Mouse (Mus musculus) heart, embryonic 13.5 days (tissue): ENCODE results near the gene Kif1bp. TPM values are rescaled to one million over a fixed set of nuclear protein-coding genes. Genes with fewer than 3 reads are reported as not detected.

Experiments
- ATAC-seq: fragments of 200-750 bp; cut with Nextera tagmentation; 2 replicates; pipeline ENCODE4 v1.8.0; 2017; ENCODE audit warnings: moderate TSS enrichment; ENCODE audit not compliant: insufficient number of reproducible peaks, low FRiP score, low TSS enrichment; ENCODE audit errors: extremely low read depth
- H3K27ac ChIP-seq: fragments of 300-500 bp; sonication (generic); replicated peaks from 2 replicates; pipeline ENCODE4 v1.5.1; 2015; ENCODE audit warnings: moderate library complexity, mild to moderate bottlenecking, inconsistent platforms
- H3K27me3 ChIP-seq: fragments of 300-500 bp; sonication (generic); replicated peaks from 2 replicates; pipeline ENCODE4 v1.6.1; 2015; ENCODE audit warnings: mild to moderate bottlenecking, inconsistent platforms
- H3K36me3 ChIP-seq: fragments of 300-500 bp; sonication (generic); 2 replicates; pipeline ENCODE4 v1.6.1; 2015; ENCODE audit warnings: mild to moderate bottlenecking, inconsistent platforms
- H3K4me1 ChIP-seq: fragments of 300-500 bp; sonication (generic); 2 replicates; pipeline ENCODE4 v1.6.1; 2015; ENCODE audit warnings: inconsistent platforms
- H3K4me2 ChIP-seq: fragments of 300-500 bp; sonication (generic); 2 replicates; pipeline ENCODE4 v1.6.1; 2015; ENCODE audit warnings: inconsistent platforms, mild to moderate bottlenecking, moderate library complexity
- H3K4me3 ChIP-seq: fragments of 300-500 bp; sonication (generic); 2 replicates; pipeline ENCODE4 v1.5.1; 2015; ENCODE audit warnings: moderate library complexity, mild to moderate bottlenecking, inconsistent platforms
- H3K9ac ChIP-seq: fragments of 300-500 bp; sonication (generic); 2 replicates; pipeline ENCODE4 v1.6.1; 2015; ENCODE audit warnings: inconsistent platforms, mild to moderate bottlenecking, moderate library complexity
- H3K9me3 ChIP-seq: fragments of 300-500 bp; sonication (generic); 2 replicates; pipeline ENCODE4 v1.6.1; 2016; ENCODE audit warnings: inconsistent platforms
- WGBS: fragments of 180-500 bp; shearing (Covaris S2); methylation state at CpG from one replicate; pipeline ENCODE4 v1.1.7; 2015; ENCODE audit warnings: mixed read lengths; 5-methylcytosine and 5-hydroxymethylcytosine counted together
- polyA plus RNA-seq: library from polyadenylated mRNA; unstranded; fragments of >200 nt; fragmentation: Nextera tagmentation; extraction: Ambion mirVana; gene quantifications from 2 replicates; pipeline ENCODE4 v1.2.1, GENCODE M21; 2015

The Kif1bp gene
- polyA plus RNA-seq, 1 experiment from 2014 or later: 26.0 TPM

- Histone ChIP-seq H3K4me1 (peaks cover 12% of the 10 kb centered on the region), H3K9ac (peak overlapping the region; percentile 62), H3K27ac (no peak overlapping the region), H3K9me3 (no peaks in the 10 kb centered on the region), H3K4me2 (peak overlapping the region; percentile 75), H3K4me3 (peak overlapping the region; percentile 44), H3K36me3 (no peaks in the 10 kb centered on the region), H3K27me3 (peaks cover 30% of the 10 kb centered on the region)
- WGBS: 2% methylated on average over 11 of the region's 11 CpGs
- no peak for ATAC-seq
Measured at GRCm38 (mm10) chr10:62508459-62508858, 69.8 kb downstream of the Kif1bp start.

GRCm38 (mm10) chr10:62507591-62508308 lies 70.5 kb downstream of the Kif1bp start:
- Histone ChIP-seq H3K4me2 (peak overlapping the region; percentile 75), H3K36me3 (no peaks in the 10 kb centered on the region), H3K4me1 (peaks cover 12% of the 10 kb centered on the region), H3K27me3 (peaks cover 30% of the 10 kb centered on the region), H3K9ac (peak overlapping the region; percentile 62; the same call in 1 of the 2 replicates), H3K27ac (no peak overlapping the region), H3K4me3 (peak overlapping the region; percentile 44), H3K9me3 (no peaks in the 10 kb centered on the region)
- WGBS: 11% methylated on average over 18 of the region's 18 CpGs
- no peak for ATAC-seq

GRCm38 (mm10) chr10:62507071-62507470 lies 71.2 kb downstream of the Kif1bp start:
- peaks cover 12% of the 10 kb centered on the region for H3K4me1 ChIP-seq

GRCm38 (mm10) chr10:62506019-62506556 lies 72.2 kb downstream of the Kif1bp start:
- H3K27ac ChIP-seq: no peak overlapping the region
- 67% methylated on average over 17 of the region's 17 CpGs for WGBS
- H3K4me2 ChIP-seq: no peak overlapping the region; the same call in 1 of the 2 replicates
- peaks cover 30% of the 10 kb centered on the region for H3K27me3 ChIP-seq
- no peak overlapping the region for H3K4me3 ChIP-seq
- H3K4me1 ChIP-seq: peaks cover 12% of the 10 kb centered on the region
- H3K9me3 ChIP-seq: no peaks in the 10 kb centered on the region
- H3K36me3 ChIP-seq: no peaks in the 10 kb centered on the region
- H3K9ac ChIP-seq: no peak overlapping the region
- ATAC-seq: no peak

More at GRCm38 (mm10) chr10:62507071-62507470, 71.2 kb downstream of the Kif1bp start:
- Histone ChIP-seq H3K36me3 (no peaks in the 10 kb centered on the region), H3K4me2 (no peak overlapping the region; the same call in 1 of the 2 replicates), H3K27ac (no peak overlapping the region), H3K4me3 (no peak overlapping the region), H3K9ac (no peak overlapping the region), H3K9me3 (no peaks in the 10 kb centered on the region), H3K27me3 (peaks cover 30% of the 10 kb centered on the region)
- ATAC-seq: no peak
- WGBS: 83% methylated on average over 4 of the region's 4 CpGs

- H3K4me2 ChIP-seq: no peak overlapping the region
- WGBS: 74% methylated on average over 9 of the region's 9 CpGs
- peaks cover 30% of the 10 kb centered on the region for H3K27me3 ChIP-seq
- no peak overlapping the region for H3K4me3 ChIP-seq
- H3K9me3 ChIP-seq: no peaks in the 10 kb centered on the region
- peaks cover 12% of the 10 kb centered on the region for H3K4me1 ChIP-seq
- no peak overlapping the region for H3K27ac ChIP-seq
- H3K9ac ChIP-seq: no peak overlapping the region
- ATAC-seq: no peak
- H3K36me3 ChIP-seq: no peaks in the 10 kb centered on the region
Measured at GRCm38 (mm10) chr10:62505224-62505983, 72.9 kb downstream of the Kif1bp start.

DNA sequence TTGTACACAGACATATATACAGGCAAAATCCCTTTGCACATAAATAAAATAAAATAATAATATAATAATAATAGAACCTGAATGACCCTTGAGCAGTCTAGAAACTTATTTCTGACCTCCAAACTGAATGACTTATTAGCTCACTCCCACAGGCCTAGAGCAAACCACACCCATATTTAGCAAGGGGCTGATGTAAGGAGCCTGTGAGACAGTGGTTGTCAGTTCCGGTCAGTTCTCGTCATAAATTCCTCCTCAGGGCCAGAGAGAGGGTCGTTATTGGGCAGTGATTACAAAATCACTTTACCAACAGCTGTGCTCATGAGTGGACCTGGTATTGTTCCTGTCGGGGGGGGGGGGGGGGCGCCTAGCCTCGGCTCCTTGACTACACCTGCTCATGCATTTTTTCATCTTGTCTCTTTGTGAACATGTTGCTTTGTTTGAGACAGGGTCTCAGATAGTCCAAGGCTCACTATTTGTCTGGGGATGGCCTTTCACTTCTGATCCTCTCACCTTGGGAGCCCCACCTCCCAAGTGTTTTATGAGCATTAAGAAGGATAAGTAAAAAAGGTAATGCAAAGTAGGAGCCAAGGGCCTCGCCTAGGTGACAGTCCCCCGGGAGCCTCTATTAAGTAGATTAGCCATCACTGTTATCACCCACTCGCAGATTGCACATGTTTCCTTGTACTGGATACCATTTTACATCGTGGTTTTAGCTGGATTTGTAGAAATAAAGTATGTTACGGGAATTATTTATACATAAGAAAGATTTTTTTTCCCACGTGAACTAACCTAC lies 74.2 kb downstream of the Kif1bp start:
- ATAC-seq: no peak
- H3K4me3 ChIP-seq: no peak overlapping the region
- no peaks in the 10 kb centered on the region for H3K36me3 ChIP-seq
- 70% methylated on average over 12 of the region's 12 CpGs for WGBS
- H3K9me3 ChIP-seq: no peaks in the 10 kb centered on the region
- H3K27ac ChIP-seq: no peak overlapping the region
- H3K27me3 ChIP-seq: peaks cover 26% of the 10 kb centered on the region
- H3K4me2 ChIP-seq: no peak overlapping the region
- H3K4me1 ChIP-seq: peaks cover 12% of the 10 kb centered on the region
- no peak overlapping the region for H3K9ac ChIP-seq

GRCm38 (mm10) chr10:62503353-62503752 lies 74.9 kb downstream of the Kif1bp start:
- Histone ChIP-seq H3K27me3 (peaks cover 20% of the 10 kb centered on the region), H3K27ac (no peak overlapping the region), H3K4me2 (no peak overlapping the region), H3K9ac (no peak overlapping the region), H3K9me3 (no peaks in the 10 kb centered on the region), H3K36me3 (no peaks in the 10 kb centered on the region), H3K4me3 (no peak overlapping the region), H3K4me1 (peaks cover 7% of the 10 kb centered on the region)
- ATAC-seq: no peak
- 49% methylated on average over 4 of the region's 4 CpGs for WGBS

GRCm38 (mm10) chr10:62501951-62502350 lies 76.3 kb downstream of the Kif1bp start:
- Histone ChIP-seq H3K4me3 (no peak overlapping the region), H3K36me3 (no peaks in the 10 kb centered on the region), H3K4me2 (no peak overlapping the region), H3K27me3 (peaks cover 11% of the 10 kb centered on the region), H3K27ac (no peak overlapping the region), H3K9me3 (no peaks in the 10 kb centered on the region), H3K4me1 (0 out of 2 replicates have a peak, but pooled peaks cover 4% of the 10 kb centered on the region), H3K9ac (no peak overlapping the region)
- WGBS: 65% methylated on average over 7 of the region's 7 CpGs
- no peak for ATAC-seq

- WGBS: 84% methylated on average over 9 of the region's 9 CpGs
- H3K27me3 ChIP-seq: 0 out of 2 replicates have a peak, but pooled peaks cover 3% of the 10 kb centered on the region
- H3K4me2 ChIP-seq: no peak overlapping the region
- H3K4me3 ChIP-seq: no peak overlapping the region
- no peaks in the 10 kb centered on the region for H3K9me3 ChIP-seq
- no peaks in the 10 kb centered on the region for H3K36me3 ChIP-seq
- 0 out of 2 replicates have a peak, but pooled peaks cover 2% of the 10 kb centered on the region for H3K4me1 ChIP-seq
- no peak overlapping the region for H3K9ac ChIP-seq
- no peak overlapping the region for H3K27ac ChIP-seq
- ATAC-seq: no peak
Measured at GRCm38 (mm10) chr10:62500916-62501615, 77.2 kb downstream of the Kif1bp start.

DNA sequence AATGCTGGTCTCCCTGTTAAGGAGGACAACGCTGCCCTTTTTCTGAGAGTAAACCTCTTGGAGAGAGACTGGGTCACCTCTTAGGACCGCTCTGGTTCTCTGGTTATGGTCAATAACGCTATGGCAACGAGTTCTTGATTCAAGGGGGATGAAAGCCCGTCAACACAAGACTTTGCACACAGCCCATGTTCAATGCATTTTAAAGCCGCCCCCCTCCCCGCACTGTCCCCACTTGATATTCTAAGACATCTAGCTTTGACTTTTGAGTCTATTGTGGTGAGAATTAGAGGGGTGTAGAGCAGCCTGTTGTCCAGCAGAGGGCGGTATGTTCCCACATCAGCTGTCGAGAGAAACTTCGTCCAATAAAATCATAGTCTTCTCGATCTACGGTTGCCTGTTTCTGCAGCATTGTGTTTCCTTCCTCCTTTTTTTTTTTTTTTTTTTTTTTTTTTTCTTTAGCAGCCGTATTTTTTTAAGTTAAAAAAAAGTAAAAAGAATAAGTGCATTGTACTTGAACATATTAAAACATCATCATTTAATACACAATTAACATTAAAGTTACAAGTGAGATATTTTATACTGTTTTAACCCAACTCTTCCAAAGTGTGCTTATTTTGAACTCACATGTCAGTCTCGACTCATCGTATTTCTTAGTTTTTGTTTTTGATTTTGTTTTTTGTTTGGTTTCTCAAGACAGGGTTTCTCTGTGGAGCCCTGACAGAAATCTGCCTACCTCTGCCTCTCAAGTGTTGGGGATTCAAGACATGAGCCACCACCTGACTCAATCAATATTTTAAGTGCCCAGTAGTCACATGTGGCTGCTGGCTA lies 78.0 kb downstream of the Kif1bp start:
- Histone ChIP-seq H3K4me3 (no peak overlapping the region), H3K36me3 (no peaks in the 10 kb centered on the region), H3K9ac (no peak overlapping the region), H3K4me1 (no peaks in the 10 kb centered on the region), H3K27me3 (no peaks in the 10 kb centered on the region), H3K27ac (no peak overlapping the region), H3K4me2 (no peak overlapping the region), H3K9me3 (no peaks in the 10 kb centered on the region)
- 17% methylated on average over 15 of the region's 15 CpGs for WGBS
- no peak for ATAC-seq
